Mouse (Mus musculus) ZHBTc4 (cell line): ENCODE data around the gene Ap1g2.

ENCODE experiments used
- DNase-seq: peaks from one replicate; pipeline ENCODE4 v3.0.0-alpha.2; 2011; ENCODE audit warnings: low read depth, low spot score

Gene Ap1g2

GRCm38 (mm10) chr14:55105836-55106809 is at the start of gene Ap1g2:
TSS of gene Ap1g2 (minus strand) at chr14:55106593.
- peak; percentile 94 for DNase-seq

GRCm38 (mm10) chr14:55152951-55153481 is 46.6 kb upstream of the Ap1g2 start:
- peak; percentile 44 for DNase-seq

- DNase-seq, result no peak
Observed at GRCm38 (mm10) chr14:55152174-55152573, 45.8 kb upstream of the Ap1g2 start.

DNA sequence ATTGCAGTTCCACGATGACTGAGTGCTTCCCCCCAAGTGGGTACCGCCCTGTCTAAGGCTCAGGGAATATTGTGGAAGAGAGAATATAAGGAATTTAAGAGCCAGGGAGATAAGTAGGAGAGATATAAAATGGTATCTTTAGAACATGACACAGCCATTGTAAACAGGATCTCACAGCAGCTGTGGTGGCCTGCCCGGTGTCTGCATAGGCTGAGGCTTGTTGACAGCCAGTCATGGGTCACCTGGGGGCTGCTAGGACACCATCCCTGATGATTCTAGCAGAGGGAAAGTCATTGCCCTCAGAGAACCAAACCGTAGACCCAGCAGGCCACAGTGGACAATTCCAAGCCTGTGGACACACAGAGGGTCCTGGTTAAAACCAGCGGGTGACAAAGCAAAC is 44.6 kb upstream of the Ap1g2 start:
- DNase-seq, result no peak

GRCm38 (mm10) chr14:55149041-55149440 is 42.6 kb upstream of the Ap1g2 start:
- no peak for DNase-seq

- DNase-seq, result peak; percentile 79
Observed at GRCm38 (mm10) chr14:55148363-55148915, 42.0 kb upstream of the Ap1g2 start.

GRCm38 (mm10) chr14:55146829-55147401 is 40.5 kb upstream of the Ap1g2 start:
- no peak for DNase-seq

- no peak for DNase-seq
Observed at GRCm38 (mm10) chr14:55146324-55146723, 39.9 kb upstream of the Ap1g2 start.

GRCm38 (mm10) chr14:55139313-55139712 is 32.9 kb upstream of the Ap1g2 start:
- no peak for DNase-seq

- no peak for DNase-seq
Observed at GRCm38 (mm10) chr14:55135676-55136075, 29.3 kb upstream of the Ap1g2 start.

GRCm38 (mm10) chr14:55126521-55126920 is 20.1 kb upstream of the Ap1g2 start:
- DNase-seq, result no peak

DNA sequence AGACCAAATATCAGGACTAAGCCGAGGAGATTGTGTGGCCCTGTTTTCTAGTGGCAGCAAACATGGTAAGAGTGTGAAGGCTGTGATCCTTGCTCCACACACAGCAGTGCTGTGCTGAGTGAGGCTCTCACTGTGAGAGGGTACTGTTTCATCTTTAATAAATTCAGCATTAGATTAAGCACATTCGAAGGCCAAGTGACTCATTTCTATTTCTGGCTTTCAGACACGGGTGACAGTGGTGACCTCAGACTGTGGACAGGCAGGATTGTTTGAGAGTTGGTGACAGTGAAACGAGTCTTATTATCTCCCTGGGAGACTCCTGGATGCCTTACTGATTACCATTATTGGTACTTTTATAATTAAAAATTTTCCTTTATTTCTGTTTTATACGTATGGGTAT is 19.3 kb upstream of the Ap1g2 start:
- DNase-seq, result no peak

GRCm38 (mm10) chr14:55122359-55122758 is 16.0 kb upstream of the Ap1g2 start:
- no peak for DNase-seq

GRCm38 (mm10) chr14:55121947-55122346 is 15.6 kb upstream of the Ap1g2 start:
- peak; percentile 93 for DNase-seq

- DNase-seq, result peak; percentile 64
Observed at GRCm38 (mm10) chr14:55119421-55120134, 13.2 kb upstream of the Ap1g2 start.

- DNase-seq, result no peak
Observed at GRCm38 (mm10) chr14:55118852-55119251, 12.5 kb upstream of the Ap1g2 start.

DNA sequence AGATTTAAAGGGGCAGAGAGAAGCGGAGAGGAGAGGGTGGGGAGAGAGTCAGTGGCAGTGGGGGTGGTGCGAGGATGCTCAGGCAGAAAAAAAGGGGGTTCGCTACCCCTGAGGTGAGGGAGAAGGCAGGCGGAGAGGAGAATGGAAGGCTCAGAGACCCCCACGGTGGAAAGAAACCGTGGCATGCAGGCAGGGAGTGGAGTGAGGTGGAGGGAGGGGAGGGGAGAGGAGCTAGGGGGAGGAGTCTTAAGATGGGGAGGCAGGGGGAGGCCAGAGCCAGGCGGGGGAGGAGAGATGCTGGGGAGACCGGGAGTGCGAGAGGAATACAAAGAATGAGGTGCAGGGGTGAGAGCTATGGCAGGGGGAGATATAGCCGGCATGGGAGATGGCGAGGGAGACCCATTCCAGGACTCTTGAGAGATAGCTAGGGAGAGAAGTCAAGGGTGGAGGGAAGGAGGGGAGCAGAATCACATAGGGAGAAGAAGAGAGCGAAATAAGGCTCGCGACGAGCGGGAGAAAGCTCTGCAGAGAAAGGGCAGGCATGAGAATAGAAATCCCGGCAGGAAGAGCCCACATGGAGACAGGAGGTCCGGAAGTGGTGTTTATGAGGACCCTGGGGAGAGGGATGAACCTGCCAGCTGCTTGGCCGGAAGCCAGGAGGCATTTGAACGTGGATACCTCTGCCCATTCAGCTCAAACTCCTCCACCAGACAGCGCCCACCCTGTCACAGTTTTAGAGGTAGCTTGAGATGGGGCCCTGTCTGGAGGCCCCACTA is 10.2 kb upstream of the Ap1g2 start, which contains the start of gene Jph4:
Gene Jph4, minus strand, starts transcription at position 511 of the 776 bp plus-strand sequence.
- no peak for DNase-seq

DNA sequence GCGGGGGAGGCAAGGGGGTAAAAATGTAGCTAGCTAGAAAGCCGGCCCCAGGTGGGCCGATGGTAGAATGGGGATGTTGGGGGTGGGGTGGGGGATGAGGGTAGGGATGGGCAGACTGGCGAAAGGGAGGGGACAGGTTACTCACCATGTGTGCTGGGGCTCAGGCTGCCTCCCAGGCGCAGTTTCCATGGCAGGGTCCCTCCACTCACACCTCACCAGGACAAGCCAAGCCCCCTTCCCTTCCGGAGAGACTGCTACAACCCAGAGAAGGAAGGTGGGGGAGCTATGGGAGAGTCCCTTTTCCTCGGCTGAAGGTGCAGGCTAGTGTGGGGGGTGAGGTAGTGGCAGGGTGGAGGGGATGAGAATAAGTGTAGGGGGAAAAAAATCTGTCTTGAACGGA is 9.5 kb upstream of the Ap1g2 start:
- DNase-seq, result no peak

GRCm38 (mm10) chr14:55114759-55115701 is 8.6 kb upstream of the Ap1g2 start:
- peak; percentile 61 for DNase-seq
